In the genomic region with DNA sequence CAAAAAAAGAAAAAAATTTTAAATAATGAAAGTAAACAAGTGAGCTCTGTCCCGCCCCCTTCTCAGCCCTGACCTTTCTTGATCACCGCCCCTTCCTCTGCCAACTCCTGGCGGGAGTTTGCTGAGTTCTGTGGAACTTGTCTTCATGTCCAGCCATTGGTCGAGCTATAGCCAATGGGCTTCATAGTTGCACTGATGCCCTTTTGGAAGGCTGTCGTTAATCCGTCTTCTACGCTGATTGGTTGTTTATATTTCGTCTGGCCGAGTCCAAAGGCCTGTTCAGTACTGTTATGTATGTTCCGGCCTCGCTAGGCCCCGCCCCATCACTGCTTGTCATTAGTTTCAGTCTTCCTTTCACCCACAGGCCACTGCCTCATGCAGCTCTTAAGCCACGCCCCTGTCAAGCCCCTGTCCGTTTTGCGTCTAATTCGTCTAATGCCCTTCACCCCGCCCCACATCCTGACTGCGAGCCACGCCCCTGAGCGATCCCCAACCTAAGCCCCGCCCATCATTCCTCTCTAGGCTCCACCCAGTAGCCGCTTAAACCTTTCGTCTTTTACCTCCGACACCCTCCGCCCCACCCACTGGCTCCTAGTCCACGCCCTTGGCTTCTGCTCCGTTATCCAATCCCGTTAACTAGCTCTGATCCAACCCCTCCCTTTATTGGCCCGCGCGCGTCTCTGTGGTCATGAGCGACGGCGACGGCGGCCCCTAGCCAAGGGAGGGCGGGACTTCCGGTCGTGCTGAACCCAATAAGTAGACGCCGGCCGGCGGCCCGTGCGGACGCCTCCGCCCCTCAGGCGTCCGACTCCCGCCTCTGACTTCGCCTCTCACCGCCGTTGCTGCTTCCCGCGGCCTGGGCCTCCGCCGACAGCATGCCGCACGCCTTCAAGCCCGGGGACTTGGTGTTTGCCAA, we compare ENCODE assay signal across 8 mouse cellular contexts. TPM values are rescaled to one million over a fixed set of nuclear protein-coding genes. Genes with fewer than 3 reads are reported as not detected.
DNase-seq lines count a peak whose midpoint lies in the region; ATAC-seq lines count a peak whose summit lies in the region.

A gene (plus strand): TSS at position 755 of the 916 bp plus-strand sequence.

- H3K9me3 ChIP-seq in hindbrain, embryonic 11.5 days (ENCODE audit: control insufficient read depth, low read length), result no peaks in the 10 kb centered on the region

- ATAC-seq in hindbrain, embryonic 11.5 days (ENCODE audit: low FRiP score), result peak; percentile 93

- H3K4me1 ChIP-seq in hindbrain, embryonic 11.5 days (replicated peaks; ENCODE audit: control insufficient read depth, insufficient read depth, low read length), result peaks cover 2% of the 10 kb centered on the region

- peak within 1 kb of the TSS; percentile 81 for H3K9ac ChIP-seq in hindbrain, embryonic 11.5 days (ENCODE audit: low read depth, low read length)

- peaks cover 3% of the 10 kb centered on the region; the same call in 1 of the 2 replicates for H3K36me3 ChIP-seq in hindbrain, embryonic 11.5 days (ENCODE audit: control insufficient read depth, insufficient read depth, low read length)

- peak within 1 kb of the TSS; percentile 94 for H3K4me3 ChIP-seq in hindbrain, embryonic 11.5 days (ENCODE audit: low read depth, low read length)

- H3K27me3 ChIP-seq in hindbrain, embryonic 11.5 days (ENCODE audit: control insufficient read depth, insufficient read depth, low read length), result no peaks in the 10 kb centered on the region

- WGBS in hindbrain, embryonic 11.5 days, result under 1% methylated on average over 57 of the region's 61 CpGs

- peak; percentile 100 for DNase-seq in Muller cell, postnatal 12 days (ENCODE audit: inconsistent ontology term)
- peak; percentile 100 for DNase-seq in cerebellum, adult 9-11 months
- peak; percentile 99 to 100 for DNase-seq in frontal cortex, adult 2 months (ENCODE audit: extremely low spot score in 1 of 2, low spot score in 1 of 2)
- peak; percentile 100 for DNase-seq in hindbrain, embryonic 11.5 days (ENCODE audit: low spot score)
- DNase-seq in layer of hippocampus, postnatal 10 days (ENCODE audit: low spot score in 2 of 2), result peak; percentile 99
- DNase-seq in lung, postnatal 10 days, result peak; percentile 100
- peak; percentile 99 for DNase-seq in ovary, postnatal 36 days (ENCODE audit: low spot score)
- DNase-seq in thymus, postnatal 25 days, result peak; percentile 99

- H3K27ac ChIP-seq in hindbrain, embryonic 11.5 days (ENCODE audit: low read depth, low read length), result peak within 1 kb of the TSS; percentile 71; the same call in 1 of the 2 replicates

- peak within 1 kb of the TSS; percentile 97 for H3K4me2 ChIP-seq in hindbrain, embryonic 11.5 days (replicated peaks; ENCODE audit: low read depth, low read length)

RNA-seq across cellular contexts. Expression of the gene that starts here (rescaled TPM):
- polyA plus RNA-seq in frontal cortex, adult 2 months (2012; rRNA removed), result 129 and 145 TPM in 2 replicates
- 100 and 113 TPM in 2 replicates for polyA plus RNA-seq in hindbrain, embryonic 11.5 days (2014; fragmentation: Nextera tagmentation; extraction: Ambion mirVana)
- total RNA-seq in layer of hippocampus, postnatal 10 days (2021), result 100 to 1,000 TPM in 1 of 2 experiments, 10 to 100 TPM in 1; 99.8 to 115 TPM

Comparison
In these comparisons a context has a peak if more than half of its experiments do, and no peak if none do; other contexts are left out.
1. Peak in every context shown above with its lines: DNase-seq, ATAC-seq, H3K4me3 ChIP-seq and H3K27ac ChIP-seq.